Mouse (Mus musculus) heart, embryonic 13.5 days (tissue): ENCODE measurements around the gene Tmem132c. TPM values are rescaled to one million over a fixed set of nuclear protein-coding genes. Genes with fewer than 3 reads are reported as not detected.

Experiments used
- ATAC-seq: fragments of 200-750 bp; cut with Nextera tagmentation; 2 replicates; pipeline ENCODE4 v1.8.0; 2017; ENCODE audit warnings: moderate TSS enrichment; ENCODE audit not compliant: insufficient number of reproducible peaks, low FRiP score, low TSS enrichment; ENCODE audit errors: extremely low read depth
- H3K27ac ChIP-seq: fragments of 300-500 bp; sonication (generic); replicated peaks from 2 replicates; pipeline ENCODE4 v1.5.1; 2015; ENCODE audit warnings: moderate library complexity, mild to moderate bottlenecking, inconsistent platforms
- H3K27me3 ChIP-seq: fragments of 300-500 bp; sonication (generic); replicated peaks from 2 replicates; pipeline ENCODE4 v1.6.1; 2015; ENCODE audit warnings: mild to moderate bottlenecking, inconsistent platforms
- H3K36me3 ChIP-seq: fragments of 300-500 bp; sonication (generic); 2 replicates; pipeline ENCODE4 v1.6.1; 2015; ENCODE audit warnings: mild to moderate bottlenecking, inconsistent platforms
- H3K4me1 ChIP-seq: fragments of 300-500 bp; sonication (generic); 2 replicates; pipeline ENCODE4 v1.6.1; 2015; ENCODE audit warnings: inconsistent platforms
- H3K4me2 ChIP-seq: fragments of 300-500 bp; sonication (generic); 2 replicates; pipeline ENCODE4 v1.6.1; 2015; ENCODE audit warnings: inconsistent platforms, mild to moderate bottlenecking, moderate library complexity
- H3K4me3 ChIP-seq: fragments of 300-500 bp; sonication (generic); 2 replicates; pipeline ENCODE4 v1.5.1; 2015; ENCODE audit warnings: moderate library complexity, mild to moderate bottlenecking, inconsistent platforms
- H3K9ac ChIP-seq: fragments of 300-500 bp; sonication (generic); 2 replicates; pipeline ENCODE4 v1.6.1; 2015; ENCODE audit warnings: inconsistent platforms, mild to moderate bottlenecking, moderate library complexity
- H3K9me3 ChIP-seq: fragments of 300-500 bp; sonication (generic); 2 replicates; pipeline ENCODE4 v1.6.1; 2016; ENCODE audit warnings: inconsistent platforms
- WGBS: fragments of 180-500 bp; shearing (Covaris S2); methylation state at CpG from one replicate; pipeline ENCODE4 v1.1.7; 2015; ENCODE audit warnings: mixed read lengths; 5-methylcytosine and 5-hydroxymethylcytosine counted together
- polyA plus RNA-seq: library from polyadenylated mRNA; unstranded; fragments of >200 nt; fragmentation: Nextera tagmentation; extraction: Ambion mirVana; gene quantifications from 2 replicates; pipeline ENCODE4 v1.2.1, GENCODE M21; 2015

Gene Tmem132c
- polyA plus RNA-seq, 1 experiment from 2014 or later = 2.9 TPM

GRCm38 (mm10) chr5:127473706-127474105 lies 232.1 kb downstream of the Tmem132c start:
- no peak overlapping the region for H3K4me2 ChIP-seq
- no peak overlapping the region for H3K27ac ChIP-seq
- peaks cover 3% of the 10 kb centered on the region; the same call in 1 of the 2 replicates for H3K27me3 ChIP-seq
- H3K4me3 ChIP-seq = no peak overlapping the region
- H3K4me1 ChIP-seq = no peaks in the 10 kb centered on the region
- no peak for ATAC-seq
- H3K9me3 ChIP-seq = no peaks in the 10 kb centered on the region
- no peak overlapping the region for H3K9ac ChIP-seq
- H3K36me3 ChIP-seq = no peaks in the 10 kb centered on the region
- 21% methylated on average over 2 of the region's 2 CpGs for WGBS

- Histone ChIP-seq H3K4me3 (no peak overlapping the region), H3K4me1 (no peaks in the 10 kb centered on the region), H3K36me3 (no peaks in the 10 kb centered on the region), H3K27ac (no peak overlapping the region), H3K9me3 (no peaks in the 10 kb centered on the region), H3K9ac (no peak overlapping the region), H3K4me2 (no peak overlapping the region), H3K27me3 (peaks cover 3% of the 10 kb centered on the region; the same call in 1 of the 2 replicates)
- WGBS = 76% methylated on average over 6 of the region's 6 CpGs
- no peak for ATAC-seq
Measured at GRCm38 (mm10) chr5:127474856-127475255, 233.2 kb downstream of the Tmem132c start.

GRCm38 (mm10) chr5:127477790-127478189 lies 236.2 kb downstream of the Tmem132c start:
- no peak overlapping the region for H3K27ac ChIP-seq
- no peak overlapping the region for H3K4me2 ChIP-seq
- H3K9ac ChIP-seq = no peak overlapping the region
- WGBS = 36% methylated on average over 9 of the region's 9 CpGs
- no peak overlapping the region for H3K4me3 ChIP-seq
- peaks cover 3% of the 10 kb centered on the region; the same call in 1 of the 2 replicates for H3K27me3 ChIP-seq
- no peaks in the 10 kb centered on the region for H3K9me3 ChIP-seq
- no peaks in the 10 kb centered on the region for H3K4me1 ChIP-seq
- no peak for ATAC-seq
- no peaks in the 10 kb centered on the region for H3K36me3 ChIP-seq

- Histone ChIP-seq H3K36me3 (no peaks in the 10 kb centered on the region), H3K4me1 (no peaks in the 10 kb centered on the region), H3K4me2 (no peak overlapping the region), H3K4me3 (no peak overlapping the region), H3K9ac (no peak overlapping the region), H3K9me3 (no peaks in the 10 kb centered on the region), H3K27me3 (peaks cover 3% of the 10 kb centered on the region; the same call in 1 of the 2 replicates), H3K27ac (no peak overlapping the region)
- 19% methylated on average over 11 of the region's 11 CpGs for WGBS
- no peak for ATAC-seq
Measured at GRCm38 (mm10) chr5:127478322-127478721, 236.7 kb downstream of the Tmem132c start.

- peaks cover 3% of the 10 kb centered on the region; the same call in 1 of the 2 replicates for H3K27me3 ChIP-seq
- no peaks in the 10 kb centered on the region for H3K9me3 ChIP-seq
- peaks cover 9% of the 10 kb centered on the region for H3K4me1 ChIP-seq
- H3K36me3 ChIP-seq = no peaks in the 10 kb centered on the region
- no peak overlapping the region for H3K27ac ChIP-seq
- ATAC-seq = no peak
- H3K4me3 ChIP-seq = no peak overlapping the region
- WGBS = 74% methylated on average over 9 of the region's 9 CpGs
- H3K4me2 ChIP-seq = no peak overlapping the region
- H3K9ac ChIP-seq = no peak overlapping the region
Measured at GRCm38 (mm10) chr5:127480931-127481330, 239.3 kb downstream of the Tmem132c start.

GRCm38 (mm10) chr5:127481416-127481815 lies 239.8 kb downstream of the Tmem132c start:
- H3K27ac ChIP-seq = no peak overlapping the region
- no peaks in the 10 kb centered on the region for H3K9me3 ChIP-seq
- H3K9ac ChIP-seq = no peak overlapping the region
- ATAC-seq = no peak
- H3K27me3 ChIP-seq = peaks cover 3% of the 10 kb centered on the region; the same call in 1 of the 2 replicates
- H3K4me1 ChIP-seq = peaks cover 9% of the 10 kb centered on the region
- no peak overlapping the region for H3K4me3 ChIP-seq
- 27% methylated on average over 5 of the region's 5 CpGs for WGBS
- H3K4me2 ChIP-seq = no peak overlapping the region
- no peaks in the 10 kb centered on the region for H3K36me3 ChIP-seq

- 71% methylated on average over 3 of the region's 3 CpGs for WGBS
- Histone ChIP-seq H3K27ac (no peak overlapping the region), H3K9ac (no peak overlapping the region), H3K9me3 (no peaks in the 10 kb centered on the region; the same call in 1 of the 2 replicates), H3K4me1 (peaks cover 9% of the 10 kb centered on the region), H3K36me3 (no peaks in the 10 kb centered on the region), H3K4me2 (no peak overlapping the region), H3K4me3 (no peak overlapping the region), H3K27me3 (no peaks in the 10 kb centered on the region)
- ATAC-seq = no peak
Measured at GRCm38 (mm10) chr5:127482342-127482741, 240.7 kb downstream of the Tmem132c start.

- no peak overlapping the region for H3K27ac ChIP-seq
- ATAC-seq = no peak
Measured at GRCm38 (mm10) chr5:127483955-127484659, 242.5 kb downstream of the Tmem132c start.

GRCm38 (mm10) chr5:127484813-127485486 lies 243.3 kb downstream of the Tmem132c start:
- Histone ChIP-seq H3K9ac (no peak overlapping the region), H3K27me3 (no peaks in the 10 kb centered on the region), H3K36me3 (no peaks in the 10 kb centered on the region), H3K9me3 (no peaks in the 10 kb centered on the region; the same call in 1 of the 2 replicates), H3K27ac (no peak overlapping the region), H3K4me1 (peaks cover 9% of the 10 kb centered on the region), H3K4me3 (no peak overlapping the region), H3K4me2 (no peak overlapping the region)
- WGBS = 60% methylated on average over 13 of the region's 13 CpGs
- ATAC-seq = no peak

More at GRCm38 (mm10) chr5:127483955-127484659, 242.5 kb downstream of the Tmem132c start:
- Histone ChIP-seq H3K36me3 (no peaks in the 10 kb centered on the region), H3K27me3 (no peaks in the 10 kb centered on the region), H3K4me1 (peaks cover 9% of the 10 kb centered on the region), H3K4me2 (no peak overlapping the region), H3K9ac (no peak overlapping the region; the same call in 1 of the 2 replicates), H3K9me3 (no peaks in the 10 kb centered on the region; the same call in 1 of the 2 replicates), H3K4me3 (no peak overlapping the region)
- 55% methylated on average over 8 of the region's 8 CpGs for WGBS

- no peak for ATAC-seq
- WGBS = 65% methylated on average over 6 of the region's 6 CpGs
- H3K4me1 ChIP-seq = peaks cover 9% of the 10 kb centered on the region
Measured at GRCm38 (mm10) chr5:127487190-127487589, 245.6 kb downstream of the Tmem132c start.

GRCm38 (mm10) chr5:127488666-127489065 lies 247.1 kb downstream of the Tmem132c start:
- Histone ChIP-seq H3K9ac (no peak overlapping the region), H3K27ac (no peak overlapping the region), H3K4me3 (no peak overlapping the region), H3K36me3 (no peaks in the 10 kb centered on the region), H3K4me1 (peaks cover 8% of the 10 kb centered on the region), H3K9me3 (no peaks in the 10 kb centered on the region; the same call in 1 of the 2 replicates), H3K27me3 (no peaks in the 10 kb centered on the region), H3K4me2 (no peak overlapping the region)
- 77% methylated on average over 13 of the region's 13 CpGs for WGBS
- no peak for ATAC-seq

More at GRCm38 (mm10) chr5:127487190-127487589, 245.6 kb downstream of the Tmem132c start:
- H3K27ac ChIP-seq = no peak overlapping the region
- no peaks in the 10 kb centered on the region for H3K36me3 ChIP-seq
- H3K27me3 ChIP-seq = no peaks in the 10 kb centered on the region
- H3K4me2 ChIP-seq = no peak overlapping the region
- H3K9me3 ChIP-seq = no peaks in the 10 kb centered on the region; the same call in 1 of the 2 replicates
- H3K4me3 ChIP-seq = no peak overlapping the region
- H3K9ac ChIP-seq = no peak overlapping the region
